Comparison of ENCODE assay signal across 20 mouse cellular contexts in genomic region chr5:37664962-37665361, GRCm38 (mm10). TPM values are rescaled to one million over a fixed set of nuclear protein-coding genes. Genes with fewer than 3 reads are reported as not detected.
"Had no signal": no experiment of that assay in that cellular context is flagged by ENCODE, and none has a peak within 500 bp of the region (broad histone marks: within the 10 kb centered on the region; RNA-seq: fewer than 3 reads in every experiment).

No protein-coding gene starts in this region.

- H3K9me3 ChIP-seq: liver, embryonic 13.5 days; liver, embryonic 15.5 days; lung, embryonic 15.5 days; neural tube, embryonic 12.5 days; stomach, embryonic 15.5 days had no signal

- ATAC-seq: liver, postnatal 0 days; lung, postnatal 0 days had no signal

- H3K27ac ChIP-seq: liver, embryonic 13.5 days; liver, embryonic 15.5 days; lung, embryonic 15.5 days; macrophage; neural tube, embryonic 12.5 days; stomach, embryonic 15.5 days; stomach, postnatal 0 days had no signal

- H3K9ac ChIP-seq: liver, embryonic 13.5 days; liver, embryonic 15.5 days; liver, postnatal 0 days; lung, embryonic 15.5 days; neural tube, embryonic 12.5 days; stomach, embryonic 15.5 days had no signal

- H3K27me3 ChIP-seq: liver, embryonic 13.5 days; liver, embryonic 15.5 days; lung, embryonic 15.5 days; megakaryocyte, embryonic 14.5 days; neural tube, embryonic 12.5 days; stomach, embryonic 15.5 days had no signal

- H3K36me3 ChIP-seq: liver, embryonic 13.5 days; liver, embryonic 15.5 days; lung, embryonic 15.5 days; neural tube, embryonic 12.5 days; stomach, embryonic 15.5 days had no signal

- H3K4me3 ChIP-seq: liver, embryonic 13.5 days; liver, embryonic 15.5 days; lung, embryonic 15.5 days; megakaryocyte, embryonic 14.5 days; myocyte; neural tube, embryonic 12.5 days; stomach, embryonic 15.5 days had no signal

- DNase-seq: liver, embryonic 13.5 days; liver, postnatal 0 days; lung, adult 2 months; lung, postnatal 14 days; lung, postnatal 36 days; right cerebral cortex, postnatal 14 days; thymus, adult 2 months; thymus, postnatal 25 days; thymus, postnatal 4 days had no signal

- H3K4me2 ChIP-seq: liver, embryonic 11.5 days; liver, embryonic 13.5 days; liver, embryonic 15.5 days; lung, embryonic 15.5 days; neural tube, embryonic 12.5 days; stomach, embryonic 15.5 days had no signal

- H3K4me1 ChIP-seq: liver, embryonic 13.5 days; liver, embryonic 15.5 days; lung, embryonic 15.5 days; megakaryocyte, embryonic 14.5 days; neural tube, embryonic 12.5 days; stomach, embryonic 15.5 days had no signal

RNA-seq across cellular contexts. Expression of gene Stk32b, which starts 52.0 kb away (rescaled TPM):
- total RNA-seq: megakaryocyte progenitor cell, adult 5-6 weeks had no signal
- polyA plus RNA-seq: macrophage, myocyte had no signal
